Mouse (Mus musculus) cortical plate, adult 2 months (tissue): ENCODE data around the gene Clic3.

Experiments used
- CTCF ChIP-seq: fragments of 200-500 bp; IDR thresholded peaks from 2 replicates; pipeline ENCODE4 v1.5.1; 2011; ENCODE audit warnings: mild to moderate bottlenecking, control low read depth, low read length; ENCODE audit not compliant: insufficient read depth; ENCODE audit errors: extremely low read depth
- POLR2A ChIP-seq: fragments of 200-500 bp; IDR thresholded peaks from 2 replicates; pipeline ENCODE4 v1.6.1; 2011; ENCODE audit warnings: mild to moderate bottlenecking, low read length, control low read depth; ENCODE audit not compliant: insufficient read depth; ENCODE audit errors: extremely low read depth

- no peak for TF ChIP-seq CTCF
- no peak for TF ChIP-seq POLR2A
Observed at GRCm38 (mm10) chr2:25429435-25430180, 27.0 kb upstream of the Clic3 start.
